Mouse (Mus musculus) hindbrain, embryonic 16.5 days (tissue): Measurements from ENCODE around the gene Slc26a8. TPM values are rescaled to one million over a fixed set of nuclear protein-coding genes. Genes with fewer than 3 reads are reported as not detected.
"Not testable (repeated sequence)": the region's sequence is repeated elsewhere in the genome, so short reads cannot be mapped to it uniquely, and the experiment has no call there.

Experiments
- ATAC-seq: fragments of 200-750 bp; cut with Nextera tagmentation; 2 replicates; pipeline ENCODE4 v1.8.0; 2017; ENCODE audit warnings: moderate TSS enrichment, moderate library complexity
- H3K27ac ChIP-seq: fragments of 300-500 bp; sonication (generic); 2 replicates; pipeline ENCODE4 v1.5.1; 2014; ENCODE audit warnings: low read depth, mild to moderate bottlenecking, control low read depth, low read length, moderate library complexity
- H3K27me3 ChIP-seq: fragments of 300-500 bp; sonication (generic); replicated peaks from 2 replicates; pipeline ENCODE4 v1.6.1; 2014; ENCODE audit warnings: low read length; ENCODE audit not compliant: control insufficient read depth, insufficient read depth
- H3K36me3 ChIP-seq: fragments of 300-500 bp; sonication (generic); 2 replicates; pipeline ENCODE4 v1.6.1; 2014; ENCODE audit warnings: mild to moderate bottlenecking, low read length, moderate library complexity, mixed read lengths; ENCODE audit not compliant: control insufficient read depth, insufficient read depth
- H3K4me1 ChIP-seq: fragments of 300-500 bp; sonication (generic); 2 replicates; pipeline ENCODE4 v1.6.1; 2014; ENCODE audit warnings: low read depth, low read length; ENCODE audit not compliant: control insufficient read depth, insufficient read depth
- H3K4me2 ChIP-seq: fragments of 300-500 bp; sonication (generic); 2 replicates; pipeline ENCODE4 v1.6.1; 2014; ENCODE audit warnings: mild to moderate bottlenecking, low read length, control low read depth, moderate library complexity
- H3K4me3 ChIP-seq: fragments of 300-500 bp; sonication (generic); 2 replicates; pipeline ENCODE4 v1.5.1; 2014; ENCODE audit warnings: mild to moderate bottlenecking, low read length, control low read depth, moderate library complexity
- H3K9ac ChIP-seq: fragments of 300-500 bp; sonication (generic); 2 replicates; pipeline ENCODE4 v1.6.1; 2014; ENCODE audit warnings: low read depth, mild to moderate bottlenecking, control low read depth, low read length, moderate library complexity
- H3K9me3 ChIP-seq: fragments of 300-500 bp; sonication (generic); 2 replicates; pipeline ENCODE4 v1.6.1; 2014; ENCODE audit warnings: mild to moderate bottlenecking, low read length, moderate library complexity; ENCODE audit not compliant: control insufficient read depth
- WGBS: fragments of 180-500 bp; shearing (Covaris S2); extraction: QIAGEN DNeasy Blood & Tissue Kit; methylation state at CpG from one replicate; pipeline ENCODE4 v1.1.7; 2014; 5-methylcytosine and 5-hydroxymethylcytosine counted together
- polyA plus RNA-seq: library from polyadenylated mRNA; unstranded; fragments of >200 nt; fragmentation: Nextera tagmentation; extraction: Ambion mirVana; gene quantifications from 2 replicates; pipeline ENCODE4 v1.2.1, GENCODE M21; 2015

The Slc26a8 gene
- 1.4 TPM in 2 replicates for polyA plus RNA-seq

GRCm38 (mm10) chr17:28689586-28690283 lies at the start of gene Slc26a8:
Gene Slc26a8 (minus strand): TSS chr17:28690233.
- no peaks in the 10 kb centered on the region for H3K36me3 ChIP-seq
- H3K9ac ChIP-seq: peak within 1 kb of the TSS; percentile 72
- ATAC-seq: no peak
- peak within 1 kb of the TSS; percentile 97 for H3K27ac ChIP-seq
- no peaks in the 10 kb centered on the region for H3K27me3 ChIP-seq
- H3K4me1 ChIP-seq: peaks cover 28% of the 10 kb centered on the region
- peak within 1 kb of the TSS; percentile 86 for H3K4me2 ChIP-seq
- H3K4me3 ChIP-seq: peak within 1 kb of the TSS; percentile 99
- no peaks in the 10 kb centered on the region for H3K9me3 ChIP-seq
- WGBS: 9% methylated on average over 40 of the region's 40 CpGs

GRCm38 (mm10) chr17:28739244-28739643 lies 49.2 kb upstream of the Slc26a8 start:
- ATAC-seq: no peak
- Histone ChIP-seq H3K36me3 (peaks cover 24% of the 10 kb centered on the region), H3K9me3 (no peaks in the 10 kb centered on the region), H3K27ac (no peak overlapping the region), H3K4me3 (no peak overlapping the region), H3K9ac (no peak overlapping the region), H3K27me3 (no peaks in the 10 kb centered on the region), H3K4me1 (no peaks in the 10 kb centered on the region), H3K4me2 (no peak overlapping the region)
- WGBS: 98% methylated on average over 6 of the region's 6 CpGs

- Histone ChIP-seq H3K9ac (no peak overlapping the region), H3K4me1 (no peaks in the 10 kb centered on the region), H3K4me3 (no peak overlapping the region), H3K4me2 (no peak overlapping the region), H3K9me3 (no peaks in the 10 kb centered on the region), H3K27me3 (no peaks in the 10 kb centered on the region), H3K36me3 (peaks cover 14% of the 10 kb centered on the region), H3K27ac (no peak overlapping the region)
- no peak for ATAC-seq
- WGBS: 88% methylated on average over 4 of the region's 4 CpGs
Measured at GRCm38 (mm10) chr17:28737973-28738372, 47.9 kb upstream of the Slc26a8 start.

GRCm38 (mm10) chr17:28736486-28736885 lies 46.5 kb upstream of the Slc26a8 start:
- Histone ChIP-seq H3K27me3 (no peaks in the 10 kb centered on the region), H3K4me3 (no peak overlapping the region), H3K36me3 (0 out of 2 replicates have a peak, but pooled peaks cover 2% of the 10 kb centered on the region), H3K9me3 (no peaks in the 10 kb centered on the region), H3K27ac (no peak overlapping the region), H3K4me1 (no peaks in the 10 kb centered on the region), H3K9ac (no peak overlapping the region), H3K4me2 (no peak overlapping the region)
- 76% methylated on average over 4 of the region's 4 CpGs for whole genome bisulfite sequencing
- ATAC-seq: no peak

GRCm38 (mm10) chr17:28735317-28736105 lies 45.5 kb upstream of the Slc26a8 start:
- no peak for ATAC-seq
- no peaks in the 10 kb centered on the region for H3K27me3 ChIP-seq
- H3K9me3 ChIP-seq: no peaks in the 10 kb centered on the region
- H3K27ac ChIP-seq: no peak overlapping the region
- no peak overlapping the region for H3K9ac ChIP-seq
- no peak overlapping the region for H3K4me2 ChIP-seq
- H3K36me3 ChIP-seq: peaks cover 6% of the 10 kb centered on the region
- H3K4me3 ChIP-seq: no peak overlapping the region
- H3K4me1 ChIP-seq: no peaks in the 10 kb centered on the region
- WGBS: 92% methylated on average over 6 of the region's 6 CpGs

GRCm38 (mm10) chr17:28727511-28727910 lies 37.5 kb upstream of the Slc26a8 start:
- ATAC-seq, H3K9ac ChIP-seq, H3K9me3 ChIP-seq, H3K4me3 ChIP-seq, H3K27me3 ChIP-seq, H3K27ac ChIP-seq, H3K4me2 ChIP-seq, H3K4me1 ChIP-seq: not testable (repeated sequence)
- 91% methylated on average over 11 of the region's 11 CpGs for WGBS
- H3K36me3 ChIP-seq: peaks cover 33% of the 10 kb centered on the region

GRCm38 (mm10) chr17:28725783-28726182 lies 35.8 kb upstream of the Slc26a8 start, which contains the start of gene AC170998.1:
Gene AC170998.1 (plus strand): TSS chr17:28726083.
- no peak for ATAC-seq
- peaks cover 33% of the 10 kb centered on the region for H3K36me3 ChIP-seq
- WGBS: 95% methylated on average over 4 of the region's 4 CpGs

GRCm38 (mm10) chr17:28717535-28717934 lies 27.5 kb upstream of the Slc26a8 start:
- H3K9ac ChIP-seq: no peak overlapping the region

More at GRCm38 (mm10) chr17:28725783-28726182, 35.8 kb upstream of the Slc26a8 start, which contains the start of gene AC170998.1:
- no peak within 1 kb of the TSS for H3K9ac ChIP-seq
- no peaks in the 10 kb centered on the region for H3K4me1 ChIP-seq
- no peaks in the 10 kb centered on the region for H3K9me3 ChIP-seq
- no peaks in the 10 kb centered on the region for H3K27me3 ChIP-seq
- H3K4me2 ChIP-seq: no peak within 1 kb of the TSS
- H3K4me3 ChIP-seq: no peak within 1 kb of the TSS
- H3K27ac ChIP-seq: no peak within 1 kb of the TSS

GRCm38 (mm10) chr17:28715832-28716548 lies 26.0 kb upstream of the Slc26a8 start:
- H3K9me3 ChIP-seq: no peaks in the 10 kb centered on the region
- ATAC-seq: no peak
- 77% methylated on average over 6 of the region's 7 CpGs for WGBS
- no peak overlapping the region for H3K27ac ChIP-seq
- H3K4me3 ChIP-seq: no peak overlapping the region
- H3K4me1 ChIP-seq: no peaks in the 10 kb centered on the region
- no peaks in the 10 kb centered on the region for H3K27me3 ChIP-seq
- peaks cover 22% of the 10 kb centered on the region for H3K36me3 ChIP-seq
- no peak overlapping the region for H3K9ac ChIP-seq
- no peak overlapping the region for H3K4me2 ChIP-seq

More at GRCm38 (mm10) chr17:28717535-28717934, 27.5 kb upstream of the Slc26a8 start:
- ATAC-seq: no peak
- 70% methylated on average over 3 of the region's 3 CpGs for WGBS
- no peak overlapping the region for H3K27ac ChIP-seq
- no peak overlapping the region for H3K4me3 ChIP-seq
- H3K4me1 ChIP-seq: no peaks in the 10 kb centered on the region
- no peaks in the 10 kb centered on the region for H3K9me3 ChIP-seq
- peaks cover 26% of the 10 kb centered on the region for H3K36me3 ChIP-seq
- H3K4me2 ChIP-seq: no peak overlapping the region
- no peaks in the 10 kb centered on the region for H3K27me3 ChIP-seq
